Mouse (Mus musculus) liver, postnatal 0 days (tissue): ENCODE data around the gene Wasf2.

Experiments used
- CTCF ChIP-seq: sonication (generic); IDR thresholded peaks from 2 replicates; pipeline ENCODE4 v1.5.1; 2016; ENCODE audit warnings: antibody characterized with exemption, low read depth
- EP300 ChIP-seq: IDR thresholded peaks from 2 replicates; pipeline ENCODE4 v1.6.1; 2016; ENCODE audit warnings: antibody characterized with exemption, low read depth, mild to moderate bottlenecking

DNA sequence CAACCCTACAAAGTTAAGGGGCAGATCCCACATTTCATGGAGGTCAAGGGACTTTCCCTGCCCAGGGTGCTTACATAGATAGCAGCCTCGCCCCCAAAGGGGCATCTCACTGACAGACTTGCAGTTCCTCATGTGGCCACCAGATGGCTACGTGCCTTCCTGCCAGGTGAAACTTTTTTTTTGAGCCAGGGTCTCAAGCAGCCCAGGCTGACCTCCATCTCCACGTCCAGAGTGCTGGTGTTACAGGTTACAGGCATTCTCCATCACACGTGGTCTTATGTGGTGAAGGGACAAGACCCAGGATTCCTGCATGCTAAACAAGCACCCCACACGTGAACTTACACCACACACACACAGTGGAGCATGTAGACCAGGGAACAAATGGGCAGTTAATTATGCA, 87.3 kb downstream of the Wasf2 start:
- TF ChIP-seq EP300 (no peak), CTCF (peak; percentile 96)
